Mouse (Mus musculus): ENCODE data around the gene Stra6l.

Stra6l gene

DNA sequence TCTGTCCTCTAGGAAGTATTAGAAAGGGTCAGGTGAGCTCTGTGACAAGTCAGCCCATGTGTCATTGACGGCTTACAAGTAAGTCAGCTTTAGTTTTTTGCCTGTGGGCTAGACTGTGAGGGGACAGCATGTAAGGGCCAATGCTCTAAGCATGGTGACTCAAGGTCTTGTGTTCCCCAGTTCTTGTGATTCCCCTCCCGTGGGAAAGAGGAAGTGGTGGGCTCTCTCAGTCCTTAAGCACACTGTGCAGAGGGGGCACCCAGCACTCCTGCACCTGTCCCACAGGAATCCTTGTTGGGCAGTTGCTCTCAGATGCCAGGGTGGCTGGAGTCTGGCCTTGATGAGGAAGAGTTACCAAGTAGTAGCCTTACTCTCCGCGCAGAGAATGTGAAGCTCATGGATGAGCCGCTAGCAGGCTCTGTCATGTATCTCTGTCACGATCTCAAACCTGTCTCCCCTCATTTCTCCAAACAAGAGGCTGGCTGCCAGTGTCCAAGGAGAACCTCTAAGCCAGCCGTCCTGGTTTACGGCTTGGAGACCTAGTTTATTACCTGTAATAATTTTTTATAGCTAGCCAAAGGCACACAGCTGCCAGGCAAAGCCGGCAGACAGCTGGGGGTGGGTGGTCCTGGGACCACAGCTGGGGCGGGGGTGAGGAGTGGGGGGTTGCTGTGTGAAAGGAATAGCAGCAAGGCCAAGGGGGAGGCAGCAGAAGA is at the start of gene Stra6l:
Gene Stra6l (plus strand): TSS at position 556 of the 716 bp plus-strand sequence.
- DNase-seq: no peak

DNA sequence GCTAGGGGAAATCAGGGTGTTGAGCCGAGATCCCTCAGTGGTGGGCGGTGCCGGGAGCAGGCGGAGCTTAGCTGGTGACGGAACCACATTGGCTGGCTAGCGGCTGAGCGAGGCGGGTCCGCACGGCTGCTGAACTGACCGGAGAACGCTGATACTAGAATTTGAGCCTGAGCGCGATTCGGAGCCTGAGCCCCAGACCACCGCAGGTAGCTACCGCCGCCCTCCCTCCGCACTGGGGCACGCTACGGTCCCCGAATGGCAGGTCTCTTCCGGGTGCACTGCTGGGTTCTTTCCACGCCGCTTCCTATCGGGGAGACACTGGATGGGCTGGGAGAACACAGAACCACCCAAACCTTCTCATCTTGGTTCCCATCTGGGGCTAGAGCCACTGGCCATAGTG is 49.5 kb upstream of the Stra6l start, which contains the start of gene Aldh1b1:
Gene Aldh1b1 (plus strand): TSS at position 59 of the 400 bp plus-strand sequence.
- peak; percentile 77 for DNase-seq

DNA sequence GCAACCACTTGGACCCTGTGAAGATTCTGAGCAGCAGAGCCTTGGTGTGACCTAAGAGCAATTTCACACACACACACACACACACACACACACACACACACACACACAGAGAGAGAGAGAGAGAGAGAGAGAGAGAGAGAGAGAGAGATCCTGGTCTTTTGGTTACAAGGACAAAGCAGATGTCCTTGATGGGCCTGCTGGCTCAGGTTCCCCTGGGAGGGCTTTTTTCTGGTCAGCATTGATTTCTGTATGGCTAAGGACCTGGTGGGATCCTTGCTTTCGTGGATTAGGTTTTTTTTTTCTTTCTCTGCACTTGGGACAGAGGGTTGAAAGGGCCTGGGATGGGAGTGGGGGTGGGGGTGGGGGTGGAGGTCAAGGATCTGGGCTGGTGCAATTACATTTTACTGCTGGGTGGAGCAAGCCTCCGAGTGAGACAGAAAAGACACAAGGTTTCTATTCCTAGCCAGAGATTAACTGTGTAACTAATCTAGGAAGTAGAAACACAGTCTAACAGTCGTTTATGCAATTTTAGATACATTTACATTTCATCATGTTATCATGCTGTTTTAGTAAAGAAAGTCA is 48.4 kb upstream of the Stra6l start:
- DNase-seq: no peak

DNA sequence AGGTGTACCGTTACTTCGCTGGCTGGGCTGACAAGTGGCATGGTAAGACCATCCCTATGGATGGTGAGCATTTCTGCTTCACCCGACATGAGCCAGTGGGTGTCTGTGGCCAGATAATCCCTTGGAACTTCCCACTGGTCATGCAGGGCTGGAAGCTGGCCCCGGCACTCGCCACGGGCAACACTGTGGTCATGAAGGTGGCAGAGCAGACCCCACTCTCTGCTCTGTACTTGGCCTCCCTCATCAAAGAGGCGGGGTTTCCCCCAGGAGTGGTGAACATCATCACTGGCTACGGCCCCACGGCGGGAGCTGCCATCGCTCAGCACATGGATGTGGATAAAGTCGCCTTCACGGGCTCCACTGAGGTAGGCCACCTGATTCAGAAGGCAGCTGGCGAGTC is 45.6 kb upstream of the Stra6l start:
- no peak for DNase-seq

DNA sequence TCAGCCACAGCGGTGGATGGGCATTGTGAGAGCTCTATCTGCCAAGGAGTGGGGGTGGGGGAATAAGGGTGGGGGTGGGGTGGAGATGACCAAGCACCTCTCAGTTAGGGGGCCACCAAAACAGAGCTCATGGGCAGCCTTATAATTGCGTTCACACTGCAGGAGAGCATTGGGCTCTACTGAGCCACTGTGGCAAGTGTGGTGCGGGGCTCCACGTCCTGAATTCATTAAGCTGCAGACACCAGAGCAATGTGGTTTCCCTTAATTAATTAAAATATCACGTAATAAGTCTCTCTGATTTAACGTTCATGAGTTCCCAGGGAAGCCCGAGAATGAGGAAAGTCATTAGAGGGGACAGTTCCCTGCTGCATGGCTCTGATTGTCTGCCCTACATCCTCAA is 40.4 kb upstream of the Stra6l start:
- DNase-seq: no peak

DNA sequence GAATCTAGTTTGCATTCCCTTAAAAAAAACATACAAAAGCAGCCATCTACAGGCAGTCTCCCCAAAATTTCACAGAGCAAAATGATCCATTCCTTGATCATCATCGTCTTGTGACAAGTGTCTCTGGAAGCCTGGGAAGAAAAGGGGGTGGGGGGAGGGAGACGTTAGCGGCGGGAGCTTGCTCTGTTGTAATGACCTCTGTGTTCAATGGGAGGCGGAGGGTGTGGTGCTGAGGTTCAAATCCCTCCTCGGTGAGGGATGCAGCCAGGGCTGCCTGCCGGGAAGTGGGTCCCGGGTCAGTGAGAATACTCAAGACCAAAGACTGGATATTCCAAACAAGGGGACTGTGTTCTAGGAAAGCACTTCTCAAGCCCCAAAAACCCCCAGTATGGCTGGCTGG is 37.2 kb upstream of the Stra6l start:
- no peak for DNase-seq

DNA sequence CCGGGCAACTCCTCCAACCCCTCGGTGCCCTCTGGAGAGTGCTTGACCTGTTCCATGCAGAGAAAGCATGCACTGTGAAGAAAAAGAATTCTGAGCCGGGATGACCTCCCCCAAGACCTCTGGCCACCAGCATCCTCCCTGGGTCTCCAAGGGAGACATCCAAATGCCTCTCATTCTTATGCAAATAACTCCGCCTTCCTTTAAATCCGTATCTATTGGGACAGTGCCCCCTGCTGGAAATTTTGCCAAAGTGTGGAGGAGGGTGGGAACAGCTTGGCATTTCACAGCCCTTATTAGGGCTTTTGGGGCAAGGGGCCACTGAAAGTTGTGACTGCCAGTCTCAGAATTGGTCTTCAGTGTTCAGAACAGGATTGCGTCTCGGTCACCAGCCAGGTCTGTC is 32.9 kb upstream of the Stra6l start:
- DNase-seq: peak; percentile 73

DNA sequence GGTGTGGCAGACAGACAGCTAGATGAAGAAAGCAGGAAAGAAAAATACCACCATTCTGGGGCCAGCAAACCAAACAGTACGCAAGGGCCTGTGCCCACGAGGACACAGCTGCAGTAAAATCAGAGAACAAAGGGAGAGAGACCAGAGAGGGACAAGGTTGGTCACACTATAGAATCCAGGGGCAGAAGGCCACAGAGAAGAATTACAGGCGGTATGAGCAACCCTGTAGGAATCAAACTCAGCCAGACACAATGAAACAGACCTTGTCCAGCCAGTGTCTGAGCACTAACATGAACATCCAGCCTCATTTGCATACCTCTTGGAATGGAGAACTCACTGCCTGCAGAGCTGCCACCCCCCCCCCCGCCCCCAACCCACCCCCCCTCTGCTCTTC is 29.7 kb upstream of the Stra6l start:
- no peak for DNase-seq

DNA sequence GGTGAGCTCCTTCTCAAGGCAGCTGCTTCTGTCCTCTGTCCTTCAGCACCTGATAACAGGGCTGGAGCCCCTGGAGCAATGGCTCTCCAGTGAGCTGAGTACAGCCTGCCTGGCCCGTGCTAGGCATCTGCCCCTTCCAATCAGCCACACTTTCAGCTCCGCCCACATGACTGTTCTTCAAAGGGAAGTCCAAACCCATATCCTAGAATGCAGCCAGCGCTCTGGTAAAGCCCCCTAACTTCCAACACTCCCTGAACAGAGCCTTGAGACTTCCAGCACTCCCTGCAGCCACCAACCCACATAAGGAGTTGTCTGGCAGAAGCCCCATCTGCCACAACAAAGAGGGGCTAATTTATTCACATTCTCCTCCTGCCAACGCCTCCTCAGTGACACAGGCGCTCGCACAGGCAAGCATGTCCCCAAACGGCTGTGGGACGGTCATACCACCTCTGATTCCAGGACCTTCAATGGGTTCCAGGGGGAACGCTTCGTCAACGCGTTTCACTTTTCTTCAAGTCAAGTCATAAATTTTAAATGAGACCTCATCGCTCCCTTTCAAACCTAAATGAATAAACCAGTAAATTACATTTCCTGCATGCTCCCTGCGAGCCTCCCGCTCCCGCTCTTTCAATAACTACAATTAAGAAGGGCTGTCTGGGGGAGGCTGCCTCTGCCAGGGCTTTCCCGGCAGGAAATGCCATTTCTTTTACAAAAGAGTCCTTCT is 29.1 kb upstream of the Stra6l start:
- peak; percentile 82 for DNase-seq

DNA sequence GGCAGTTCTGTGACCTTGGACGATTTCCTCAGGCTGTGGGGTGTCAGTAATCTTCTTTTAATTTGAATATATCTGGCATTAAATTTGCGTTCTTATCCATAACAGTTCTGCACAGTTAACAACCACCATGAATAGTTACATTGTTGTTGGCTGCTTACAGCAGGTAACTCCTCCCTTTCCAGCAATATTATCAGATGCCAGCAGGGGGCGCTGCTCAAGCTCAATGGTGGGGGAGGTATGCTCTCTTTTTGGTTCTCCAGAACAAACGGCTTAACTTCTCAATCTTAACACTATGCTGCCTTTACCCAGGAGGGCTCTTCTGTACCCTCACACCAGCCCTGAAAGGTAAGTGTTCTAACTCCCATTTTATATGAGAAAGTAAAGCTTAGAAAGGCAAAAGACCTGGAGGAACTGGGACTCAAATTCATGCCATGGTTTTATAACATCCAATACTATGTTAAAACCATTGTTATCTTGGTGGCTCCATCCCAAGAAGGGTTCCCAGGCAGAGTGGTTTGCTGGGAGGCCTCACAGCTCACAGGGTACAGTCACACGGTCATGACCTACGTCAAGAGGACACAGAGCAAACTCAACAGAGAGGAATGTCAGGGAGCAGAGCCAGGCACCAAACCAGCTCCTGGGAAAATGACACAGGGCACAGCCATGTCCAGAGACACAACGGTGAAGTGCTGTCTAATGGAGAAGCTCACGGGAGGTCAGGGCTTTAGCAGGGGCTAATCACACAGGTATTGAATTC is 28.2 kb upstream of the Stra6l start:
- DNase-seq: peak; percentile 76

DNA sequence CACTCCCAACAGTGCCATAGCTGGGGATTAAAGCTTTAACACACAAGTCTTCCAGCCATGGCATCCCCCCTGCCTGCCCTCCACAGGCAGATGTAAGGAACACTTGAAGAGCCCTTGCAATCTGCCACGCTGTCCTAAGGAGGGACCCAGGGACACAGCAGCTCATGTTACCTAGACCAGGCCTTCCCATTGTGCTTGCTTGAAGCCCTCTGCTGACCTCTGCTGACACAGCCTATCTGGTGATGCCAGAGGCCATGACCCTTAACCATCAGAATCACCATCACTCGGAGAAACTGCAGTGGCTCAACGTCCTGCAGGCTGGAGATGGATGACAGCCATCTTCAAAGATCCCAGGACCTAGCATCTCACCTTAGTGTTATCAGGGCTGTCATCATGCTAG is 26.5 kb upstream of the Stra6l start:
- no peak for DNase-seq

DNA sequence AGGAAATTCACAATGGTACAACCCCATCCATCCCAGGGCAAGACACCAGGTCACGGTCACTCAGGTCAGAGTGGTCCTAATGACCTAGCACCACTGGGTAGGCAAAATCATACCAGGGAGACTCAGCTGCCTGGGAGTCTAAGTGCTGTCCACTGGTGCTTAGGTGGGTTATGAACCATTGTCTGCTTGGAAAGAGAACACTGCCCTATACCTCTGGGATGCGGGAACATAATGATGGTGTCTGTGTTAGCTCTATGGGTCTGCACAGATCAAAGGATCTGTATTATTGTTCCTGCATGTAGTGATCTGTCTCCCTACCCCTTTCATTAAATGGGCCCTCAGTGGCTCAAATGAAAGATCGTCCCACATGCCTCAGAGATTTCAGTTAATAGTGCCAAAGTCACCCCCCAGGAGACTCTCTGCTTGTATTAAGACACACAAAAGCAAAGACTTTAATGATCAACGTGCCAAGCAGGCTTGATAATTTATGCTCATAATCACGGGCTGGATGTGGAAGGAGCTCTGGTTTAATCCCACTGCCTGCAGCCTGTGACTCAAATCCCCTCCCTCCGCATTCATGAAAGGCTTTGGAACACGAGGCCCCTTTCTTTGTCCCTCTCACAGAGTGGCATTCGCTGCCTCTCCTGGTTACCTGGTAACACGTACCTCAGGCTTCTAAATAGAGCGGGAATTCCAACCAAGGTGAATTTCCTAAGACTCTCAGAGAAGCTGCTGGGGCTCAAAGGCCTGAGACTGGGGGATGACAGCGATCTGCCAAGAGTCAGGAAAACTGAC is 25.5 kb upstream of the Stra6l start:
- peak; percentile 51 for DNase-seq

DNA sequence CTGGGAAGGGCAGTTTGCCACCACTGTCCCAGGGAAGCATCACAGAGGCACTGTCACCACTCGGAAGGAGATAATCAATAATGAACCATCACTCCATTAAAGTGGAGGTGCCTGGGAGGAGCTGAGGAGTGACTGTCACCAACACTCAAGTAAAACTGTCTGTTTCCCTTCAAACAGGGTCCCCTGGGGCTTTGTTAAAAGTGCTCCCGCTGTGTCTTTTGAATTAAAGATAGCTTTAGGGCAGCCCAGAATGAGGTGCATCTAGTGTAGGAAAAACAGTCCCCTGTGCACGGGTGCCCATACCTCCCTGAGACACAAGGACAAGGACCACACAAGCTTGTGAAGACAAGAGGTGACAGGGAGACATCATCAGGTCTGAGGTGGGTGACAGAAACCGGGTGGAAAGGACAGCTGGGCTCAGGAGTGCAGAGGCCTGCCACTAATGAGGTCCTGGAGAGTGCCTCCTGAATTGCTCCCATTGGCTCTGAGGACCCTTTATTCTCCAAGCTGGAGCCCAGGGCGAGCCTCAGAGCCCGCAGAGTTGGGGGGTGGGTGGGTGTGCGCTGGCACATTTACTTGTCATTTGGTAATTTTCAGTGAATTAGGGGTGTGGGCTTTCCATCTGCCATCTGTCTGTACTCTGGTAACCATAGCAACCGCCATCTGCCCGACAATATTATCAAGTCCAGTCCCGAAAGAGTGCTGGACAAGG is 24.3 kb upstream of the Stra6l start:
- DNase-seq: peak; percentile 73

DNA sequence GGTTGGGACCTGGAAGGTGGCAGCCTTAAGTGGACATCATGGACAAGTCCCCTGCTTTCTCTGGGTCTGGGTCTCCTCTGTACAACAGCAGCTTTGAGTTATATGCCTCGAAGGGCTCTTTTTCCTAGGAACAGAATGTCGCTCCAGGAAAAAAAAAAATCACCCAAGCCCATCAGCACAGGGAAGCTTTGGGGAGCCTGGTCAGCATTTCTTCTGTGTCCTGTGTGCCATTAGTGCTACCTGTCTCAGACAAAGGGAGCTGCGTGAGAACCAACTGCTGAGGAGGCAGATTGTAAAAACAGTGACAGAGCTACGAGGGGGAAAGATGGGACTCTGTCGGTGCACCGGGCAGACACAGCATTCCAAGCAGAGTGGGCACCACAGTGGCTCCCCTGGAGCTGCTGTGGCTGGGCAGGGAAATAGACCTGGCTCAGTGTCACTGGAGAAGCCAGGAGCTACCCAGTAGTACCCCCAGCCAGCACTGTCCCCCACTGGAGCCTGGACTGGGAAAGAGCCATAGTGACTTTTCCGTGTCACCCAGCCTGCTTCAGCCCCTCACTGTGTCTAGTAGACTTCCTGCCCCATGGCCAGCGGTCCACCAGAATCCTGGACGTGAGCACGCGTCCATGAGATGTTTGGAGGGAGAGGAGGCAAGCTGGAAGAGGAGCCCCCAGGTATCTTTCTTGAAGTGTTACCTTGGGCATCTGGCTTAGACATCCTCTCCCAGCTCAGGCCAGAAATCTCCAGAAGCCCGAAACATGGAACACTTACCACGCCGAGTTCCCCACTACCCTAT is 23.5 kb upstream of the Stra6l start:
- no peak for DNase-seq

DNA sequence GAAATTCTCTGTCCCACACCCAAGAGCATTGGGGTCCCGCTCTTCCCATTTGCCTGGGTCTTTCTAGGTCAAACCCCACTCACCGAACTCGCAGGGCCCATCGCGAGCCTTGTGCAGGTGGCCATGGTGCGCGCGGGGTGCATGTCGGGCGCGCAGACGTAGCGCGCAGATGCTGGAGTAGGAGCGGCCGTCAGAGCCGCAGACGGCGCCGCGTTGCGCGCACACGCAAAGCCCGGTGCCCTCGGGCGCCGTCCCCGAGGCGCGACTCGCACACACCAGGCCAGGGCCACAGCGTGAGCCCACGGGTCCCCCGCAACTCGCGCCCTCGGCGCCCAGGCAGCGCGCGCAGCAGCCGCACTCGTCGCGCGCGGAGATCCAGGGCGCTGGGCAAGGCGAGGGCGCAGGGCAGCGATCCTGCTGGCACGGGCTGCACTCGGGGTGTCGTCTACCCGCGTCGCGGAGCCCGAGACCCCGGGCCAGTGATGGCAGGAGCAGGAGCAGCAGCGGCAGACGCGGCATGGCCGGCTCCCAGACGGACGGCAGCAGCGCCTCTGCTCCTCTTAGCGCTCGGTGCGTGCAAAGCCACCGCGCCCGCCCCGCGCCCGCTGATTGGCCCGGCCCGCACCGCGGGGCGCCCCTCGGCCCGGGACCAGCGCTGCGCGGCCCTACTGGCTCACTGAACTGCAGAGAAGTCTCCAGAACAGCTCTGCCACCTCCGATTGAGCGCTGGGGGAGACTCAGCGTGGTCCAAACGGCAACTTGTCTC is 22.0 kb upstream of the Stra6l start, which contains the start of gene Igfbpl1:
Gene Igfbpl1 (minus strand): TSS at position 649 of the 766 bp plus-strand sequence.
- peak; percentile 56 for DNase-seq

DNA sequence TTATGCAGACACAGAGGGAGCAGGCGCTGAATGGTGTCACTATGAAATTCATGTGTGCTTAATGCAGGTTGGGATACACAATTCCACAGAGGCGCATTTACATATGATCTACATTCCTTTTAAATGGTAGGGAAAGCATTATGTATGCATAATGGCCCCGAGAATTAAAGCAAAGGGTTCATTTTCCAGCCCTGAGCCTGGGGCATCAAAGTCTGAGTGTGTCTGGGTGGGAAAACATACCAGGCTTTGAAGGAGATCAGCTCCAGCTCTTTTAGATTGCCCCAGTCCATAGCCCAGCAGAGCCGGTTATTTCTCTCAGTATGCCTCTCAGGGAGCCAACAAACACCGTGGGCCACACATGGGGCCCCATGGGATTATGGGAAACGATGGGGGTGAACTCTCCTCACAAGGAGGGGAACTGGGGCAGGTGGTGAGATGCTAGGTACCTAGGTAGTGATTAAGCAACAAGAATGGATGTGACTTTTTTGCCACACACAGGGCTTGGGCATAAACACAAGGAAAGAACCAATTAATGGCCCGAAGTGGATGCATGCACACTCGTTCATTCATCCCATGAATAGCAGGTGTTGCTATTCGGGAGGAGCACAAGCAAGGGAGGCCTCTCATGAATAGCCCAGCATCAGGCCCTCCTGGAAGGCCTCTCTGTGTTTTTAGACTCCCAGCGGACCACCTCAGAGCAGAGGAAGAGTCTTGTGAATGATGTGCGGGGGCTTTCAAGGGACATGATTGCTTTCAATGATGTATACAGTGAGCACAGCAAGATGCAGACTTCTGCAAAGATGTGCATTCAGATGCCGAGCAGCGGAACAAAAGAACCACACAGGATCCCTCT is 18.3 kb upstream of the Stra6l start:
- DNase-seq: no peak

DNA sequence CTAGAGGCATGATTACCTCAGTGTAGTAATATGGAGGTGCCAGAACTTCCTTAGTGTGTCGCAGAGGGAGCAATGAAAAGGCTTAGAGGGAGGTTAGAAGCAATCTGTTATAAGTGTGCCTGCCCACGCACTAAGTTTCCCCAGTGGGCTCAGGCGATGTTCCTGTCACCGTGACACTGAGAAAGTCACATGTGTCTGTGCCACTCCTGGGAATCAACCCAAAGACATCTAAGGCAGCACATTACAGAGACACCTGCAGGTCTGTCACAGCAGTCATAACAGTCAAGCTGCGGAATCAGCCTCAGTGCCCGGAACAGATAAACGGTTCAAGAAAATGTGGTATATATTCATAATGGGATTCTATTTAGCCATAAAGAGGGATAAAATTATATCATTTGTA is 16.5 kb upstream of the Stra6l start:
- DNase-seq: no peak

DNA sequence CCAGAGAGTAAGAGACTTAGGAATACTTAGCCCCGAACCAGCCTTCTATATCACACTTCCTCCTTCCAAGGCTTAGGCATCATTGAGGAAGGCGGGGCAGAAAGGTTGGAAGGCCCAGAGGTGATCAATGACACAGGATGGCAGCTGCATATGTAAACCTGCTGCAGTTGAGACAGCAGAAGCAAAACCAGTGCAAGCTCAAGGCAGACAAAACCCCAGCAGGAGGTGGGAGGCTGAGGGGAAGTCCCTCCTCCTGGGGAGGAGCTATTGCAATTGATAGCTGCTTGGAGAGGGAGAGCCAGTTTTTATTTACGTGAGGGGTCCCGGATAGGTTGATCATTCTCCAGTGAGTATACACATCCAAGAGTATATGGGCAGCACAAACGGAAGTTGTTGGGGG is 15.0 kb upstream of the Stra6l start:
- no peak for DNase-seq

DNA sequence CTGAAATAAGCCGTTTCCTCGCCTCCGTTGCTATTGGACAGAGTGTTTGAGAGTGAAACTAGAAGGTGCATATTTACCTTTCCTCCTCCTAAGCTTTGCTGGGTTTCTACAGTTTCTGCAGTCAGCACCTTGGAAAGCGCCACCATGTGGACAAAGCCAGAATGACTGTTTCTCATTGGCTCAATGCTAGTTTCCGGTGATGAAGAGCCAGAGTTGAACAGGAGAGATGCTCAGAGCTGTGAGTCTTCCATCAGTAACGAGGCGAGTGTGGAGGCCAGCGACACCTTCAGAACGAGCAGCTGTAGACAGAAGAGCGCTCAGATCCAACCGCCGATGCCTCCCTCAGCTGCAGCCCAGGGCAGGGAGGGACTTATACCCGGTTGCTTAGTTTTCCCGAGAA is 4.1 kb upstream of the Stra6l start:
- peak; percentile 69 for DNase-seq
